Mouse (Mus musculus) stomach, postnatal 0 days (tissue): ENCODE results near the gene Scn9a. TPM values are rescaled to one million over a fixed set of nuclear protein-coding genes. Genes with fewer than 3 reads are reported as not detected.

Source experiments
- ATAC-seq: fragments of 200-750 bp; cut with Nextera tagmentation; 2 replicates; pipeline ENCODE4 v1.8.0; 2017; ENCODE audit not compliant: low FRiP score, low TSS enrichment
- DNase-seq: peaks from one replicate; pipeline ENCODE4 v3.0.0-alpha.2; 2016; ENCODE audit warnings: low spot score
- H3K27ac ChIP-seq: fragments of 300-500 bp; sonication (generic); replicated peaks from 2 replicates; pipeline ENCODE4 v1.5.1; 2014; ENCODE audit warnings: mild to moderate bottlenecking, control low read depth
- H3K27me3 ChIP-seq: fragments of 300-500 bp; sonication (generic); 2 replicates; pipeline ENCODE4 v1.6.1; 2014; ENCODE audit warnings: low read length; ENCODE audit not compliant: control insufficient read depth, insufficient read depth
- H3K36me3 ChIP-seq: fragments of 300-500 bp; sonication (generic); 2 replicates; pipeline ENCODE4 v1.6.1; 2014; ENCODE audit warnings: low read length, mixed read lengths; ENCODE audit not compliant: control insufficient read depth, insufficient read depth
- H3K4me1 ChIP-seq: fragments of 300-500 bp; sonication (generic); replicated peaks from 2 replicates; pipeline ENCODE4 v1.6.1; 2014; ENCODE audit warnings: antibody characterized with exemption; ENCODE audit not compliant: control insufficient read depth, insufficient read depth
- H3K4me2 ChIP-seq: fragments of 300-500 bp; sonication (generic); replicated peaks from 2 replicates; pipeline ENCODE4 v1.6.1; 2014; ENCODE audit warnings: low read depth, mild to moderate bottlenecking, control low read depth, moderate library complexity
- H3K4me3 ChIP-seq: fragments of 300-500 bp; sonication (generic); 2 replicates; pipeline ENCODE4 v1.5.1; 2014; ENCODE audit warnings: low read depth, low read length, control low read depth
- H3K9ac ChIP-seq: fragments of 300-500 bp; sonication (generic); 2 replicates; pipeline ENCODE4 v1.6.1; 2014; ENCODE audit warnings: mild to moderate bottlenecking, low read length, control low read depth, mixed read lengths
- H3K9me3 ChIP-seq: fragments of 300-500 bp; sonication (generic); 2 replicates; pipeline ENCODE4 v1.6.1; 2016; ENCODE audit warnings: low read length; ENCODE audit not compliant: control insufficient read depth
- CTCF ChIP-seq: IDR thresholded peaks from 2 replicates; pipeline ENCODE4 v1.5.1; 2016; ENCODE audit warnings: antibody characterized with exemption, low read depth, mild to moderate bottlenecking, moderate library complexity
- EP300 ChIP-seq: optimal IDR thresholded peaks from 2 replicates; pipeline ENCODE3; 2016; ENCODE audit warnings: antibody characterized with exemption
- WGBS: fragments of 180-500 bp; shearing (Covaris S2); extraction: QIAGEN DNeasy Blood & Tissue Kit; methylation state at CpG from one replicate; pipeline ENCODE4 v1.1.7; 2014; 5-methylcytosine and 5-hydroxymethylcytosine counted together
- polyA plus RNA-seq: library from polyadenylated mRNA; unstranded; fragments of >200 nt; fragmentation: Nextera tagmentation; extraction: Ambion mirVana; gene quantifications from 2 replicates; pipeline ENCODE4 v1.2.1, GENCODE M21; 2015

Gene Scn9a
- polyA plus RNA-seq, 1 experiment from 2014 or later: 0.62 TPM

- ATAC-seq (no peak), DNase-seq (no peak)
- Histone ChIP-seq H3K9me3 (no peaks in the 10 kb centered on the region), H3K36me3 (no peaks in the 10 kb centered on the region), H3K4me2 (no peak overlapping the region), H3K27me3 (no peaks in the 10 kb centered on the region), H3K4me1 (no peaks in the 10 kb centered on the region), H3K4me3 (no peak overlapping the region), H3K27ac (no peak overlapping the region), H3K9ac (no peak overlapping the region)
- WGBS: 24% methylated on average over 2 of the region's 2 CpGs
- TF ChIP-seq CTCF: no peak
- no peak for TF ChIP-seq EP300
Observed at GRCm38 (mm10) chr2:66478395-66478794, 156.4 kb downstream of the Scn9a start.

- Histone ChIP-seq H3K4me1 (no peaks in the 10 kb centered on the region), H3K27me3 (no peaks in the 10 kb centered on the region), H3K36me3 (no peaks in the 10 kb centered on the region), H3K4me3 (no peak overlapping the region), H3K9ac (no peak overlapping the region), H3K9me3 (no peaks in the 10 kb centered on the region), H3K4me2 (no peak overlapping the region), H3K27ac (no peak overlapping the region)
- DNase-seq: no peak
- ATAC-seq: no peak
- 39% methylated on average over 3 of the region's 3 CpGs for WGBS
- peak; percentile 78 for TF ChIP-seq CTCF
- TF ChIP-seq EP300: no peak
Observed at GRCm38 (mm10) chr2:66473181-66473822, 161.5 kb downstream of the Scn9a start.

- TF ChIP-seq EP300: no peak
- TF ChIP-seq CTCF: no peak
- no peak for DNase-seq
- Histone ChIP-seq H3K4me2 (no peak overlapping the region), H3K9ac (no peak overlapping the region), H3K9me3 (no peaks in the 10 kb centered on the region), H3K27me3 (no peaks in the 10 kb centered on the region), H3K27ac (no peak overlapping the region), H3K4me1 (no peaks in the 10 kb centered on the region), H3K36me3 (no peaks in the 10 kb centered on the region), H3K4me3 (no peak overlapping the region)
- no peak for ATAC-seq
- WGBS: 61% methylated on average over 3 of the region's 3 CpGs
Observed at GRCm38 (mm10) chr2:66465484-66465883, 169.3 kb downstream of the Scn9a start.

GRCm38 (mm10) chr2:66464874-66465458 lies 169.8 kb downstream of the Scn9a start:
- H3K9me3 ChIP-seq: no peaks in the 10 kb centered on the region
- H3K36me3 ChIP-seq: no peaks in the 10 kb centered on the region
- H3K4me2 ChIP-seq: no peak overlapping the region
- WGBS: 63% methylated on average over 2 of the region's 2 CpGs
- no peak for DNase-seq
- H3K27ac ChIP-seq: no peak overlapping the region
- TF ChIP-seq CTCF: no peak
- no peak for TF ChIP-seq EP300
- ATAC-seq: no peak
- no peak overlapping the region for H3K9ac ChIP-seq
- H3K4me3 ChIP-seq: no peak overlapping the region
- H3K4me1 ChIP-seq: no peaks in the 10 kb centered on the region
- H3K27me3 ChIP-seq: no peaks in the 10 kb centered on the region

GRCm38 (mm10) chr2:66463916-66464315 lies 170.8 kb downstream of the Scn9a start:
- Histone ChIP-seq H3K4me3 (no peak overlapping the region), H3K36me3 (no peaks in the 10 kb centered on the region), H3K4me1 (no peaks in the 10 kb centered on the region), H3K9me3 (no peaks in the 10 kb centered on the region), H3K27ac (no peak overlapping the region), H3K4me2 (no peak overlapping the region), H3K9ac (no peak overlapping the region), H3K27me3 (no peaks in the 10 kb centered on the region)
- DNase-seq (no peak), ATAC-seq (no peak)
- 85% methylated on average over 6 of the region's 6 CpGs for WGBS
- TF ChIP-seq CTCF (no peak), EP300 (no peak)

GRCm38 (mm10) chr2:66462458-66462857 lies 172.3 kb downstream of the Scn9a start:
- Histone ChIP-seq H3K4me1 (no peaks in the 10 kb centered on the region), H3K9me3 (no peaks in the 10 kb centered on the region), H3K4me3 (no peak overlapping the region), H3K27me3 (no peaks in the 10 kb centered on the region), H3K9ac (no peak overlapping the region), H3K27ac (no peak overlapping the region), H3K4me2 (no peak overlapping the region), H3K36me3 (no peaks in the 10 kb centered on the region)
- peak; percentile 52 for TF ChIP-seq CTCF
- TF ChIP-seq EP300: no peak
- ATAC-seq (no peak), DNase-seq (no peak)
- 74% methylated on average over 1 of the region's 1 CpGs for WGBS
